Mouse (Mus musculus) CD8-positive naive resting alpha-beta T cell, adult 2 months (primary cell): ENCODE measurements around the gene Scamp1.

Experiments used
- DNase-seq, 2 experiments: peaks; one replicate each; pipeline ENCODE4 v3.0.0; 2022; ENCODE audit warnings: low read depth in 2 of 2, low spot score in 2 of 2

The Scamp1 gene

GRCm38 (mm10) chr13:94279420-94279819 is 6.2 kb downstream of the Scamp1 start:
- no peak for DNase-seq

DNA sequence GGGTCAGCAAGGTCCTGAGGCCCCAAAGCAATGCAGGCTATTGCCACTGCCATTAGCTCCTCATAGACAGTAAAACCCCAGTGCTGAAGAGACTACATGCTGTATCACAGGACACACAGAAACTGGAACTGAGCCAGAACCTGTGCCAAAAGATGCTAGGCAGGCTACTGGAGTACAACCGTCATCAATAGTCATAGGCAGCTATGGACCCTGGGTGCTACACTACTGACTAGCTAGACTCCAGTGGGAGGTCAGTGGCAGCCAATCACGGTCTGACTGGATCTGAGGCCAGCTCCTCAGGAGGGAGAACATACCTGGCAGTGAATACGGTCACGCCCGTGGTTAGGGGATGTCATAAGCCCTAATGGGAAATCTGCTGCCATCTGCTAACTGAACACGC is 14.4 kb downstream of the Scamp1 start:
- DNase-seq = no peak

- DNase-seq = no peak
These were observed 17.5 kb downstream of the Scamp1 start for GRCm38 (mm10) chr13:94268201-94268600.

GRCm38 (mm10) chr13:94267190-94267589 is 18.5 kb downstream of the Scamp1 start:
- DNase-seq = no peak

- no peak for DNase-seq
These were observed 19.1 kb downstream of the Scamp1 start for GRCm38 (mm10) chr13:94266530-94266929.

DNA sequence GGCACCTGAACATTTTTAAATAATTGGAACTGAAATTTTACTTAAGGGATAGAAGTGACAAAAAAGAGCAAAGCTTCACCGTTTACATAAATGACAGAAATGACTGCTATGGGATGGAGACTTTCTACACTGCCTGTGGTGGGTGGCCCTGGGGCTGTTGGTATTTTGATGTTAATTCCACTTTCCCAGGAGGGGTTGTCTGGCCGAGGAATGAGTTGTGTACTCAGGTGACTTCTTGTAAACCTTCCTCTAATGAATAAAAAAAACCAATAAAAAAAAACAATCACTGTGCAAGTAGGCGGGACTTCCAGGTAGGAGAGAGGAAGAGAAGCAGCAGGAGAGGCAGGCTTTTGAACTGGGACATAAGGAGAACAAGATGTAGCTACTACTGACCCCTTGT is 20.4 kb downstream of the Scamp1 start:
- no peak for DNase-seq

DNA sequence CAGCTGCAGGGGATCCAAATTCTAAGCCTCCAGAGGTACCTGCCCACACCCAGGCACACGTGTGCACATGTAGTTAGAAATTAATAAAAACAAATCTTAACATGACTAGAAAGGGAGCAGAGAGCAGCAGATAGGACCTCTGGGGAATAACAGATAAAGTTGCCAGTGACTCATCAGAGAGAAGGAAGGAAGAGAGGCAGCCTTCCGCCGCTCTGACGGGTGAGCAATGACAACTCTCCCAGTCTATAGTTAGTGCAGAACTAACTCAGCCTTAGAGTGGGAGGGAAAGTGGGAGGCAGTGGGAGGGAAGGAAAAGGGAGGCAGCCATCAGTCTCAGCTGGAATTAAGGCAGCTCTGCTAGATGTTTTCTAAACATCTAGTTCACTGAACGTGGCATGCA is 21.7 kb downstream of the Scamp1 start:
- no peak for DNase-seq

DNA sequence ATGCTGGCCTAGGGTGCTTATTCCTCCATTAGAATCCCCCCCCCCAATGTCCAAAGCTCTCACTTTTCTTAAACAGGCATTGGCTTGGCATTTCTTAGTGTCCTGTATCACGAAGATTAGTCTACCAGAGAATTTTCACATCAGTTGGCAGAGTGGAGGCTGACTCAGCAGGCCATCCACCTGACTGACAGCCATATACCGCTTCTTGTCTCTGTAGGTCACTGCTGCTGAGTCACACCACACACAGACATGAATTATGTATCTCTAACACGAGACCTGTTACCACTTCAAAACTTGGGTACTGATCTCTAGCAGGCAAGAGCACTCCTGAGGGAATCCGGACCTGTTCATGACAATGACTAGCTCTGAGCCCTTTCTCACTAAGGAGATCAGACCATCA is 23.1 kb downstream of the Scamp1 start:
- DNase-seq = no peak

- DNase-seq = no peak
These were observed 24.0 kb downstream of the Scamp1 start for GRCm38 (mm10) chr13:94261624-94262023.

DNA sequence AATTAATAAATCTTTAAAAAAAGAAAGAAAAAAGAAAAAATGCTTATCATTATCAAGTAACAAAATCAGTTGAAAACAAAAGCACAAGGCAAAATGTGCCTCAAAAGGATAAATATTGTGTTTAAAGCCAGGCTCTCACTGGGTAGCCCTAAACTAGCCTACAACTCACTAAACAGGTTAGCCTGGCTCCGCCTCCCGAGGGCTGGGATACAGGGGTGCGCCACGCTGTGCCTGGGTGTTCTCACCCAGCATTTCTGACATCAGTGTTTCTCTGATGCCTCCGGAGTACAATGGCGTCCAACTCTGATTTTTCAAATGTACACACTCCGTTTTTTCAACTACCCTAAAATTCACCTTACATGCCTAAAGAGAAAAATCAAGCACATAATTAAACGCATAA is 24.7 kb downstream of the Scamp1 start:
- no peak for DNase-seq

DNA sequence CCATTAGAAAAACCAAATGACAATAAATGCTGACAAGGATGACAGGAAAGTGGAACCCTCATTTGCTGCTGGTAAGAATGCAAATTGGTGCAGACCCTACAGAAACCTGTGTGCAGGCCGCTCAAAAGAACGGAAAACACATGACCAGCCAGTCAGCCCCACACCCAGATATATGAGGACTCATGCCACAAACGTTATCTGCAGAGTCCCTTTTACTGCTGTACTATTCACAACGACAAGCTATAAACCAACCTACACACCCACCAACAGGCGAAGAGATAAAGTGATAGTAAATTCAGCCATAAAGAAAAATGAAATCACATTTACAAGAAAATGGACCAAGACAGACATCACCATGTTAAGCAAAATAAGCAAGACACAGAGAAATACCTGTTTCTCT is 26.4 kb downstream of the Scamp1 start:
- DNase-seq = no peak

GRCm38 (mm10) chr13:94258530-94258929 is 27.1 kb downstream of the Scamp1 start:
- no peak for DNase-seq

GRCm38 (mm10) chr13:94257711-94258110 is 27.9 kb downstream of the Scamp1 start:
- no peak for DNase-seq

GRCm38 (mm10) chr13:94255176-94255575 is 30.5 kb downstream of the Scamp1 start:
- DNase-seq = no peak

DNA sequence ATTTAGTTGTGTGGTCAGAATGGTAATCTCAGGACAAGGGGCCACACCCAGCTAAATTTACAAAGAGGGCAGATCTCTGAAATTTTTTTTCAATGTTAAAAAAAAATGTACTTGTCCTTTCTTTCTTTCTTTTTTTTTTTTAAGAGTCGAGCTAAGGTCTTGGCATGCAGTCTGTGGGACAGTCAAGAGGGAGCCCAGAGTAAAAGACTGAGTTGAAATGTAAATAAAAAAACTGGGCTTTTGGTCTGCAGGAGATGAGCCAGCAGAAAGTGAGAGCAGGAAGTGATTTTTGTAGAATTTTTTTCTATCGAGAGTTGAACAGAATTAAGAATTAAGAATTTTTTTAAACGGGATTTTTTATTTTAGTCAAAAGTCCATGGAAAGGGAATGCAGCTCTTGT is 31.4 kb downstream of the Scamp1 start:
- no peak for DNase-seq

GRCm38 (mm10) chr13:94253052-94253451 is 32.6 kb downstream of the Scamp1 start:
- DNase-seq = no peak

GRCm38 (mm10) chr13:94250761-94251160 is 34.9 kb downstream of the Scamp1 start:
- DNase-seq = no peak

- no peak for DNase-seq
These were observed 35.5 kb downstream of the Scamp1 start for GRCm38 (mm10) chr13:94250188-94250587.

- DNase-seq = no peak
These were observed 42.8 kb downstream of the Scamp1 start for GRCm38 (mm10) chr13:94242897-94243296.

DNA sequence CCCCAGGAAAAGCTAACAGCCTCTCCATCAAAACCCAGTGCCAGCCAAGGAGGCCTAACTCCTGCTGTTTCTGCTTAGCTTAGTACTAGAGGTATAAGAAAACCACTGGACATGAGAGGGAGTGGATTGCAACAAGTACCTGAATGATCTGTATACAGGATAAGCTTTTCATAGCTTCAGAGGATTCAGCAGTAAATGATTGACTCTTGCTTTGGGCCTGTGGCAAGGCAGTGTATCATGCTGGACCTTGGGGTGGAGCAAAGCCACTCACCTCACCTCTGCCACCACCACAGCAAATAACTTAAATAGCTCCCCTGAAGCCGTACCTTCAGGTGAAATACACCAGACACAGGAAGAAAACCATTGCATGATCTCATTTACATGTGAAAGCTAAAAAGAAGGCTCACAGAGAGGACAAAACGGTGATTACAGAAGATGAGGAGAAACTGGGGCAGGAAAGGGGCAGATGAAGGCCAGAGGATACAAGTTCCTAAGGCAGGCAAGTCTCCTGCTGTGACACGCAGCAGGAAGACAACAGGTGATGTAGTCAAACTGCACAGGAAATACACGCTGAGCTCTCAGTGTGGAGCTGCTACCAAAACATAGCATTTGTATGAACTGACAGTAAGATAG is 43.6 kb downstream of the Scamp1 start:
- DNase-seq = no peak

GRCm38 (mm10) chr13:94240873-94241272 is 44.8 kb downstream of the Scamp1 start:
- DNase-seq = no peak

DNA sequence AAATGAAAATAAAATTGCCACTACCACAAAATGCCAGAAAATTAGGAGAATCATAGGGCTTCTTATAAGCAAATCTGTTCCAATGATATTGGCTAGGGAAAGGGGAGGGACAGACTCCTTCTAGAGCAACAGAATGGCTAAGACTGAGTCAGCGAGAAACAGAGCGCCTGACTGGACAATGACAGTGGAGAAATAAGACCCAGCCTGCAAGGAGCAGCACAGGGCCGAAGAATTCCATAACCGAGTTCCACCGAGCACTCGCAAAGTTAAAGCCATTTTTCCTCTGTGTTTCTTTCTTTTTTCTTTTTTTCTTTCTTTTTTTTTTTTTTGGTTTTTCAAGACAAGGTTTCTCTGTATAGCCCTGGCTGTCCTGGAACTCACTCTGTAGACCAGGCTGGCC is 45.5 kb downstream of the Scamp1 start:
- no peak for DNase-seq

GRCm38 (mm10) chr13:94239488-94239887 is 46.2 kb downstream of the Scamp1 start:
- DNase-seq = no peak

DNA sequence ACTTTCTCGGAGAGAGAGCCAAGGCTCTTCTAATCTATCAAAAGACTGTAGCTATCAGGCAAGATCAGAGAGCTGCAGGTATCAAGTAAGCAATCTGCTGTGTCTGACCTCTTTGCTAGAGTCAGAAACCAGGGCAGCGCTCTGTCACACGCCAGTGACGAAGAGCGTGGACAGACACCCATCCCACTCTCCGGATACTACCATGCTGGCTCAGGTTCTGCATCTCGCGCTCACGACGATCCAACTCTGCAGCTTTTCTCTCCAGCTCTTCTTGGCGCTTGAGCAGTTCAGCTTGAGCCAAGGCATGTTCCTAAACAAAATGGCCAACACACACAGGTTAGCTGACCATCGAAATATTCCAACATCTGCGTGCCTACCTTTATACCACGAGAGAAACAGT is 53.8 kb downstream of the Scamp1 start:
- DNase-seq = no peak
